Mouse (Mus musculus) layer of hippocampus, postnatal 25 days (tissue): Measurements from ENCODE around the gene Atp6ap1. TPM values are rescaled to one million over a fixed set of nuclear protein-coding genes. Genes with fewer than 3 reads are reported as not detected.

Source experiments
- DNase-seq, 2 experiments: peaks; one replicate each; pipeline ENCODE4 v3.0.0; 2022; ENCODE audit warnings: mixed read lengths in 2 of 2, low spot score in 1 of 2; ENCODE audit errors: extremely low spot score in 1 of 2
- total RNA-seq, 2 experiments: library from RNA; stranded (reverse); gene quantifications; 2 replicates each; pipeline ENCODE4 v1.2.3; 2021

Atp6ap1 gene
- 100 to 1,000 TPM; 333 to 352 TPM for total RNA-seq

GRCm38 (mm10) chrX:74296538-74297448 is at the start of gene Atp6ap1:
Atp6ap1 (plus strand) TSS chrX:74297097.
- DNase-seq, result peak; percentile 69 to 77

DNA sequence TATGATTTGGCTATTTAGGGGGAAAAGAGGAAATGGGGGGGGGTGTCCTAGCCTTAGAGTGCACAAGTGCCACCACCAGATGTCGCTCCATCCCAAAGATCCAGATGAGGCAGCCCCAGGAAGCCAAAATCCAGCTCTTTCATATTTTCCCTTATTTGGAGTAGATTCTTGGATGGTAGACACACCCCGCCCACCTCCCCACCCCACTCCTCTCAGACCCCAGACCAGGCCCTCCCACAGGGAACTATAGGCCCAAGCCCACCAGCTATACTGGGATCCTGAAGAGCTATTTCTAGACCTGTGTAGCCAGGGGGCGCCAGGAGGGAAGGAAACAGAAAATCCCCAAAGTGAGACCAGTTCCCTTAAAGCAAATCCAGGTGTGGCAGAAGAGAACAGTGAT is 48.2 kb upstream of the Atp6ap1 start:
- peak; percentile 25 to 66 for DNase-seq

DNA sequence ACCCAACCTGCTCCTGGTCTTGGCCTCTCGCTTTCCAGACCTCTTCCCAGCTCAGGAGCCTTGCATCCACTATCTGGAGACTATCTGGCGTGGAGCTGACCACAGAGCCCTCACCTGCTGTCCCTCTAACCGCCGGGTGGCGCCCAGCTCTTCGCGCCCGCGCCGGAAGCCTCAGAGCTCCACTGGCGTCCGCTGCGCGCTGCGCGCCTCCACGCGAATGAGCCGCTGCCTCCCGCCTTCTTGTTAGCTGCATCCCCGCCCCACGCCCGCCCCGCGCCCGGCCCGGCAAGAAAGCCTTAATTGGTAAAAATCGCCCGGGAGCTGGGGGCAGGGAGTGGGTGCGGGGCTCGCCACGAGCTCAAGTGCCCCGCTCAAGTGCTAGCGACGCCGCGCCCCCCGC is 47.3 kb upstream of the Atp6ap1 start, which contains the start of gene Flna:
Flna (minus strand) TSS at position 206 of the 400 bp plus-strand sequence.
- DNase-seq, result peak; percentile 40 to 46

- peak; percentile 60 to 66 for DNase-seq
Measured at GRCm38 (mm10) chrX:74254153-74254887, 42.6 kb upstream of the Atp6ap1 start, which contains the start of gene Emd. Emd (plus strand) TSS chrX:74254687.

DNA sequence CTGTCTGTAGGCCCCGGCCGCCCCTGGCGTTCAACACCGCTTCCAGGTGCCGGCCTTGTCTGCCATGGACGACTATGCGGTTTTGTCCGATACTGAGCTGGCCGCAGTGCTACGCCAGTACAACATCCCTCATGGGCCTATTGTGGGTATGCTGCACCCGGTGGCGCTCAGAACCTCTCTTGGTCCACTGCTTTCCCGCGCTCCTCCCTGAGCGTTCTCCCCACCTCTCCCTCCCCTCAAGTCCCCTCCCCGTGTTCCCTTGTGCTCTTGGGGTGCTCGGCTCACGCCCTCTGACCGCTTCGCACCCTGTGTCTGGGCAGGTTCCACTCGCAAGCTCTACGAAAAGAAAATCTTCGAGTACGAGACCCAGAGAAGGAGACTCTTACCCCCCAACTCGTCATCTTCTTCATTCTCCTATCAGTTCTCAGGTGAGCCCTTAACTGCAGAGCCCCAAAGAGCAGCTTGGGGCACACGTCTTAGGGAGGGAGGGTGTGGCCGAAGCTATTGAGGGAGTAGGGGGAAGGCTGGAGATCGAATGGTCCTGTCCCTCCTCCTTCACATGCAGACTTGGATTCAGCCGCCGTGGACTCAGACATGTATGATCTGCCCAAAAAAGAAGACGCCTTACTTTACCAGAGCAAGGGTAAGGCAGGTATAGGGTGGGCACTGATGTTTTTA is 41.9 kb upstream of the Atp6ap1 start:
- DNase-seq, result no peak

GRCm38 (mm10) chrX:74257746-74258145 is 39.2 kb upstream of the Atp6ap1 start:
- no peak for DNase-seq

- no peak for DNase-seq
Measured at GRCm38 (mm10) chrX:74269736-74270061, 27.2 kb upstream of the Atp6ap1 start.

DNA sequence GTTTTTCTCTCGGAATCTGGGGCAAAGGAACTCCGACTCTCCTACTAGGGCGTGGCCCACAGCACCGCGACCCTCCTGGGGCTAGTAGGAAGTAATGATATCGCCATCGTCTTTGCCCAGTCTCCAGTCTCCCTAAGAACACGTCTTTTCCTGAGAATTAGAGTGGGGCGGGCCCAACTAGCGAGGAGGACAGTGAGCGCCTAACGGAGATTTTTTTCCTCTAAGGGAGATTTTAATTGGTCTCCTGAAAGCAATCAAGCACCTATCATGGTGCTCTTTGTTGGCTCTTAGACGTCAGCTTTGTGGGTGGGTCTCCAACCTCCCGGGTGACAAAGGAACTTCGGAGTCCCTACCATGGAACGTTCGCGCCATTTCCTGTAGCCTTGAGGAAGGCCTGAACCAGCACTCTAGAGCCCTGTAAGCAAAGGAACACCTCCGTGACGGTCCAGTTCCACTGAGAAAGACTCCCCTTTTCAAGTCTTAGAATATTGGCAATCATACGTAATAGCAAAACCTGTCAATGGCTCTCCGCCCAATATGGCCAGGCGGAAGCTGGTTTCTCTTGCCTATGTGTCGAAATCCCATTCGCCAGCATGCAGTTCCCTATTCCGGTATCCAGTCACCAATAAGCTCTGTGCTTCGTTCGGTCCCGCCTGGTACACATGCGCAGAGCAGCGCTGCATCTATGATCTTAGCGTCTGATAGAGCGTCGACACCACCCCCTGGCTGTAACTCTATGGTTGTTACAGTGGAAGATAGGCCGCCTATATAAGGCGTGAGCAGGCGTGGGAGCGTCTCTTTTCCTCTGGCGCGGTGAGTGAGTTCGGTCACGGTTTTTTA is 26.6 kb upstream of the Atp6ap1 start, which contains the start of gene Rpl10:
Rpl10 (plus strand) TSS at position 751 of the 840 bp plus-strand sequence.
- peak; percentile 65 to 70 for DNase-seq

DNA sequence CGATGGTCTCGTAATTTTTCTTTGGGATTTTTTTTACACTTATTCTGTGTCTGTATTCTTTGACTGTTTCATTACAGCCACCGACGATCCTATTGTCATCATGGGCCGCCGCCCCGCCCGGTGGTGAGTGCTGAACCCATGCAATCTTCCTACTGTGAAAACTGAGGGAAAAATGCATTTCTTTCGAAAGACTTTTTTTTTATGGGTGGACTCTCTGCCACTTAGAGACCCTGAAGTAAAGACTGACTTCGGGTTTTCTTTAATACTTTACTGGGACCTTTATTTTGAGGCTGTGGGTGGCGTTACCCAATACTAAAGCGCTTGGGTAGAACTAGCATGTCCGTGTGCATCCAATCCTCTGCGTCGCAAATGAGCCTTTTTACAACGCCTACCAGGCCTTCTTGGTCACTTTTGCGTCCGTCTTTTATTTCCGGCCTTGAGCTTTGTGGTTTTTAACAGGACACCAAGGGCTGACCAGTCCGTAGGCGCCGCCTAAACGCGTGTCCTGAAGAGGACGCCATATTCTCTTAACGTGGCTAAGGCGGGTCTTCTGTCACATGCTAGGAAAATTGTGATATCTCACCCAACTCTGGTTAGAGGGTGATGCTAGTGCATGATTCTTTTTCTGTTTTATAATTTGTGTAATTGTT is 25.9 kb upstream of the Atp6ap1 start:
- peak in 1 of 2 experiments; percentile 5 for DNase-seq

- DNase-seq, result no peak
Measured at GRCm38 (mm10) chrX:74273422-74274322, 23.2 kb upstream of the Atp6ap1 start.

- no peak for DNase-seq
Measured at GRCm38 (mm10) chrX:74277916-74278315, 19.0 kb upstream of the Atp6ap1 start.

- DNase-seq, result no peak
Measured at GRCm38 (mm10) chrX:74281041-74281731, 15.7 kb upstream of the Atp6ap1 start.

DNA sequence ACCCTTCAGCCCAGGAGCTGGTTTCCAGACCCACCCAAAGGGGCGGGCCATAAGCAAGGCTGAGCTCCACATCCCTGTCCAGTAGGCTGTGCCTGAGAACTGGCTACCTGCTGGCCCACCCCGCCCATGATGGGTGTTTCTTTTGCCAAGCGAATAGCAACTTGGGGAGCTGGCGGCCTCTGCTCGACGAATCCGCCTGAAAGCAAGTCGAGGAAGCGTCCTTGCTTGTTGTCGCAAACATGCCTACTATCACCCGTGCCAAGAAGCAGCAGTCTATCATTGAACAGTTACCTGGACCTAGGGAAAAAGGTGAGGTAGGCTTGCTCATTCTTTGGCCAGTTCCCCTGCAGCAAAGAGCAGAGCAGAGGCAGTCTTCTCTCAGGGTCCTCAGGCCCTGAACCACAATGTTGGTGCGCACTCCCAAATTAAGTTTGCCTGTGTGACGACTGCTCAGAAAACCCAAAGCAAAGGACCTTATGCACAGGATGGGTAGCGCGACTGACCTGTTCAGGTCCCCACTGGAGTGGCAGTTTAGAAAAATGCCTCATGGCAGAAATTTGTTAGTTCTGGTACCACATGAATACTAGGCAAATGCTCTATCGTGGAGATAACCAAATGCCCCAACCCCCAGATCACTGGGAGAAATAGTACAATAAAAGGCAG is 15.0 kb upstream of the Atp6ap1 start, which contains the start of the genes Taz and Dnase1l1:
Taz (plus strand) TSS at position 181 of the 663 bp plus-strand sequence.
Dnase1l1 (minus strand) TSS at position 606 of the 663 bp plus-strand sequence.
- peak in 1 of 2 experiments; percentile 20 for DNase-seq

DNA sequence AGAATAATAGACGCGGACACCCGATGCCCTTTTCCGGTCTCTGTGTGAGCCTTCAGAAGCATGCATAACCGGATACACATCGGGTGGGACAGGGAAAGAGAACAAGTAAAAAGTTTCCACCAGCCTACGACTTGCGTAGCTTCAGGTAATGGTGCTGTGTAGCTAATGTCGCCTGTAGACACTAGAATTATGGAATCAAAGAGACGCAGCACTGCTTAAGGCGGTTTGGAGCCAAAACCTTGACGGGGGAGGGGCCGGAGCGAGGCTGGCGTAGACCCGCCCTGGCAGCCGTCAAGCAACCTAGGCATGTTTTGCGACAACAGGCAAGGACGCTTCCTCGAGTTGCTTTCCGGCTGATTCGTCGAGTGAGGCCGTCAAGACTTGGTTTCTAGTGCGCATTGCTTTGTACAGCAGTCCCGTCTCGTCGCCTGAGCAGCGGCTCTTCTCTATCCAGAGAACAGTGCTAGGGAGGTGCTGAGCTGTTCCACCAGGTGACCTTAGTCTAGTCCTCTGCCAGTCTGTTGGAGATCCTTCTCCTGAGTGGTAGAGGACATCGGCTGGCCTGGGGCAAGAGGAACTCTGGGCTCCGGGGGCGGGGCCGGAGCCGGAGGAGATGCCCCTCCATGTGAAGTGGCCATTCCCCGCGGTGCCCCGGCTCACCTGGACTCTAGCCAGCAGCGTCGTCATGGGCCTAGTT is 14.4 kb upstream of the Atp6ap1 start:
- peak; percentile 65 to 71 for DNase-seq

GRCm38 (mm10) chrX:74283092-74283437 is 13.8 kb upstream of the Atp6ap1 start:
- no peak for DNase-seq

DNA sequence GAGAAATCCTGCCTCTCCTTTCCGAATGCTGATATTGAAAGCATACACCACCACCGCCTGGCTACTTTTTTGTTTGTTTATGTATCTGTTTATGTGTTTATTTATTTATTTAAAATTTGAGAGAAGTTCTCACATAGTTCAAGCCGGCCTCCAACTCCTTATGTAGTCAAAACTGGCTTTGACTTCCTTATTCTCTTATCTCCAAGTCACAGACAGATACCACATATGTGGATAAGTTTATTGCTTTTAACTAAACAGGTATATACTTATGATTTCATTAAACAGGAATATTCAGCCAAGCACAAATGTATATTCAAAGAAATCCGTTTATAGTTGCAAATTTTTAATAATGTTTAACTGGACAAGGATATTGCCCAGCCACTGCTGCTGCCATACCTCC is 3.5 kb upstream of the Atp6ap1 start:
- no peak for DNase-seq
